Mouse (Mus musculus) heart, adult 18-20 months (tissue): ENCODE measurements at regions not wholly inside any gene's neighbourhood (a gene's known extent, or its start where the extent isn't known, plus 50 kb on each side); places are given as distances from the start of the nearest gene placed in this dataset.

Source experiments
- DNase-seq, 2 experiments: peaks; one replicate each; pipeline ENCODE4 v3.0.0; 2021 to 2022; ENCODE audit warnings: mixed read lengths in 1 of 2

DNA sequence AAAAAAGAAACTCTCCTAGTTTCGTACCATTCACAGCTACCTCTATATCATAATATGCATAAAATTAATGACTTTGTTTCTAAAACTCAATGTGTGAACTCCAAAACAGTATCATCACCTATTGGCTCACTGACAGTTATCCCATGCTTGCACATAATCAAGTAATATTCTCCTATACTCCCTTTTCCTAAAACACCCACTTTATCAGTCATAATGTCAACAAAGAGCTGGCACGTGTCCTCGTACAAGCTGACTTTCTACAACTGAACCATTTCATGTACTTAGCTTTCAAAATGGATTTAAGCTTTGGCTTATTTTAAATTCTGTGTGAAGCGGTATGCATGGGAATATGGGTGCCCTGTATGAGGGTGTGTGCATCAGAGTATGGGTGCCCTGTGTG is 58.0 kb upstream of the Golim4 start:
- DNase-seq = no peak

DNA sequence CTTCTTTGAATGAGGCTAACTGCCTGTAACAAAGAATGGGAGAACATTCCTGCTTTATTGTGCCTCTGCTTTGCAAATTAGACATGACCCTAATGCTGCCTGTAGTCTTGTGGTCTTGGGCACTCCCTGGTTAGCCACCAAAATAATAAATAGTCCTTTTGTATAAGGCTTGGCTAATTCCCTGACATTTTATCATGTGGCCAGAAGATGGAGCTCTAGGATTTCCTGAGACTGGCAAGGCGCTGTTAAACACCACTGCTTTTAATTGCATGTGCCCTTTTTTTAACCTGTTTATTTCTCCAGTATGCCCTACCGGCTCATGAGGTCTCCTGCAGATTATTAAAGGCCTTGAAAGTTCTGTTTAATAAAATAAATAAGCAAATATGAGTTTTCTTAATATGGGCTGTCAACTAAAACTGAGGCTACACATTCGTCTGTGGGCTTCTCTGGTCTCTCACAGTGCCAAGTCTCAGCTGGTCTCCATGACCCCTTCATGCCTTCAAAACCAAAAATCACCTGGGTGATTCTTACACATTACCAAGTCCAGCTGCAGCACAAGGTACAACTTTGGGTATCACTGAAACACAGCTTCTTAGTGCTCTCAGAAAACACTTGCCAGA is 51.9 kb upstream of the Golim4 start:
- DNase-seq = peak; percentile 12 to 42
